Mouse (Mus musculus) G1E (cell line): ENCODE data around the gene Acr. TPM values are rescaled to one million over a fixed set of nuclear protein-coding genes. Genes with fewer than 3 reads are reported as not detected.

Source experiments
- ATAC-seq: 2 replicates; pipeline ENCODE4 v1.8.0; 2016; ENCODE audit warnings: mild to moderate bottlenecking; ENCODE audit not compliant: insufficient number of reproducible peaks, poor library complexity, low FRiP score, severe bottlenecking; ENCODE audit errors: extremely low read depth
- DNase-seq: peaks from one replicate; pipeline ENCODE4 v3.0.0; 2012; ENCODE audit warnings: low spot score
- H3K27me3 ChIP-seq: 2 replicates; pipeline ENCODE4 v1.6.1; 2012; ENCODE audit warnings: mild to moderate bottlenecking, low read length, inconsistent platforms; ENCODE audit not compliant: insufficient read depth
- H3K36me3 ChIP-seq: replicated peaks from 2 replicates; pipeline ENCODE3; 2012; ENCODE audit warnings: mild to moderate bottlenecking, inconsistent platforms
- H3K4me1 ChIP-seq: 2 replicates; pipeline ENCODE4 v1.6.1; 2012; ENCODE audit warnings: low read depth, low read length, inconsistent platforms, mixed read lengths; ENCODE audit not compliant: insufficient read depth
- H3K4me3 ChIP-seq: 2 replicates; pipeline ENCODE4 v1.5.1; 2012; ENCODE audit warnings: low read depth, mild to moderate bottlenecking, inconsistent platforms, low read length, moderate library complexity, mixed read lengths
- H3K9me3 ChIP-seq: replicated peaks from 2 replicates; pipeline ENCODE4 v1.6.1; 2012; ENCODE audit warnings: inconsistent platforms
- CTCF ChIP-seq: IDR thresholded peaks from 2 replicates; pipeline ENCODE4 v1.5.1; 2012; ENCODE audit warnings: low read depth, low read length, inconsistent platforms, mixed read lengths
- GATA1 ChIP-seq: IDR thresholded peaks from 2 replicates; pipeline ENCODE4 v1.6.1; 2012; ENCODE audit warnings: borderline replicate concordance, low read length, inconsistent platforms, mixed read lengths
- GATA2 ChIP-seq: IDR thresholded peaks from 2 replicates; pipeline ENCODE4 v1.6.1; 2012; ENCODE audit warnings: low read depth, low read length, inconsistent platforms, borderline replicate concordance
- POLR2AphosphoS5 ChIP-seq: IDR thresholded peaks from 2 replicates; pipeline ENCODE4 v1.6.1; 2012; ENCODE audit warnings: low read depth, low read length, inconsistent platforms; ENCODE audit not compliant: insufficient replicate concordance
- TAL1 ChIP-seq: conservative IDR thresholded peaks from 2 replicates; pipeline ENCODE4 v1.6.1; 2012; ENCODE audit warnings: low read depth, low read length, inconsistent platforms, mixed read lengths
- polyA plus RNA-seq: library from polyadenylated mRNA; stranded (reverse); fragments of >175 nt; gene quantifications from 2 replicates; pipeline ENCODE4 v1.2.3, GENCODE M21; 2012
- total RNA-seq, 2 experiments: library from RNA; stranded (forward) in 1 of 2; stranded (reverse) in 1 of 2; fragments of 200-1000 nt in 1 of 2; fragments of >200 nt in 1 of 2; fragmentation: Nextera tagmentation in 1 of 2; gene quantifications; 2 replicates each; pipeline ENCODE4 v1.2.3; 2014 to 2017

The Acr gene
- total and polyA plus RNA-seq, 3 experiments, result not detected

DNA sequence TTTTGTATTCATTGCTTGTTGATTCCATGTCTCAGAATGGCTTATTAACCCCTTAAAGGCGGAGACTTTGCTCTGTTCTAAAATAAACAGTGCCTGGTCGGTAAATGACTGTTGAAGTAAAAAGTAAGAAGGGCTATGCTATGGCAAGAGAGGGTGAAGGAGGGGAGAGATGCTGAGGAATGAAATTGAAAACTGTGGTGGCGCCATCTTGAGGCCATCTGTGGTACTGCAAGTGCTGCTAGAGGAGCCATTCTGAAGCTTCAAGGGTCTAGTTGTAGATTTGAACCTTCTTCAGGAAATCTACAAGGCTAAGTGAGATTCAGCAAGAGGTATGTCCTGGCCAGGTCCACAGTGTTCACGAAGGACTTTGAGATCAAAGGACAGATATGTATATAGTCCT, 37.8 kb upstream of the Acr start:
- TF ChIP-seq POLR2AphosphoS5, result no peak
- peak; percentile 97 for TF ChIP-seq CTCF
- H3K4me1 ChIP-seq, result no peaks in the 10 kb centered on the region
- H3K4me3 ChIP-seq, result no peak overlapping the region
- no peaks in the 10 kb centered on the region for H3K36me3 ChIP-seq
- no peaks in the 10 kb centered on the region for H3K9me3 ChIP-seq
- ATAC-seq (peak; percentile 28; the same call in 1 of the 2 replicates), DNase-seq (peak; percentile 16)
- H3K27me3 ChIP-seq, result no peaks in the 10 kb centered on the region; the same call in 1 of the 2 replicates

DNA sequence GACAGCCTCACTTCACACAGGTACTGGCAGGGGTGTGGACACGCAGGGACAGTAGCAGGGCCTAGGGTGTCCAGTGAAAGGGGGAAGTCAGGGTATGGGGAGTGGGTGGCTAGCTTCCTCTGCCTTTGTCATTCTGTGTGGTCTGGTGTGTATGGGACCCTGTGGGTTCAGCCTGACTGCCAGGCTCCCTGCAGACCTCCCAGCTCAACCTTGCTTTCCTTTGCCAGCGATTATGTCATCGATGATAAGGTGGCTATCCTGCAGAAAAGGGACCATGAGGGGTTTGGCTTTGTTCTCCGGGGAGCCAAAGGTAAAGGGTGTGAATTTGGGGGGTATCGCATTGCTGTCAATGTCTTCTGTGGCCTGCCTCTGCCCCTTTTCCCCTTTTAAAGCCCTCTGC, 36.7 kb upstream of the Acr start:
- TF ChIP-seq GATA2 (no peak), GATA1 (no peak), TAL1 (no peak), POLR2AphosphoS5 (no peak), CTCF (no peak)
- Histone ChIP-seq H3K4me3 (no peak overlapping the region), H3K9me3 (no peaks in the 10 kb centered on the region), H3K27me3 (no peaks in the 10 kb centered on the region; the same call in 1 of the 2 replicates), H3K36me3 (no peaks in the 10 kb centered on the region), H3K4me1 (no peaks in the 10 kb centered on the region)
- DNase-seq, result no peak
- ATAC-seq, result no peak

DNA sequence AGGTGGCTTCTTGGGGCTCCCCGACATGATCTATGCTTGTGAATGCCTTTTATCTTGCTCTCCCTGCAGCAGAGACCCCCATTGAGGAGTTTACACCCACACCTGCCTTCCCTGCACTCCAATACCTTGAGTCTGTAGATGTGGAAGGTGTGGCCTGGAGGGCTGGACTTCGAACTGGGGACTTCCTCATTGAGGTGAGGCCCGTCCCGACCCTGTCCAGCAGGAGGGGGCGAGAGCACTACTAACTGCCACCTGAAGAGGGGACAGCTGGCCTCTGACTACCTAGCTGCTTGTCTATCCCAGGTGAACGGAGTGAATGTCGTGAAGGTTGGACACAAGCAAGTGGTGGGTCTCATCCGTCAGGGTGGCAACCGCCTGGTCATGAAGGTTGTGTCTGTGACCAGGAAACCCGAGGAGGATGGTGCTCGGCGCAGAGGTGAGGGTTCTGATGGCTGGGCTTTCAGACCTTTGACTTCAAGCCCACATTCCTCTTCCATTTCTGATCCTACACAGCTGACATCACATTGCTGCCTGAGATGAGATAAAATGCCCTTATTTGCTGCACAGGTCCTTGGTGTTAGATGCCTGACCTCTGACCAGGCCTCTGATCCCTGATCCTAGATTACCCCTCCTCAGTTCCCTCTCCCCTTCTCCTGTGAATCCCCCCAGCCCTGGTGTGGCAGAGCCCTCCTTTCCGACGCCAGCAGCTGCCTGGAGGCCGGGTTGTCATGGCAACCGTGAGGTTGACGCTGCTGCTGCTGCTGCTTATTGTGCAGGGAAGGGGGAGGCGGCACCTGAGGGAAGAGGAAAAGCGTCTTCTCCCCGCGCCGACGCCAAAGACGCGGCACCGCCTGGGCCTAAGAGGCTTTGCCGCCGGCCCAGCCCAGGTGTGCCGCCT, 35.9 kb upstream of the Acr start:
- Histone ChIP-seq H3K9me3 (no peaks in the 10 kb centered on the region), H3K36me3 (no peaks in the 10 kb centered on the region), H3K4me3 (no peak overlapping the region), H3K27me3 (no peaks in the 10 kb centered on the region; the same call in 1 of the 2 replicates), H3K4me1 (no peaks in the 10 kb centered on the region)
- no peak for DNase-seq
- no peak for ATAC-seq
- no peak for TF ChIP-seq GATA2
- TF ChIP-seq GATA1, result no peak
- no peak for TF ChIP-seq TAL1
- TF ChIP-seq CTCF, result no peak
- no peak for TF ChIP-seq POLR2AphosphoS5

DNA sequence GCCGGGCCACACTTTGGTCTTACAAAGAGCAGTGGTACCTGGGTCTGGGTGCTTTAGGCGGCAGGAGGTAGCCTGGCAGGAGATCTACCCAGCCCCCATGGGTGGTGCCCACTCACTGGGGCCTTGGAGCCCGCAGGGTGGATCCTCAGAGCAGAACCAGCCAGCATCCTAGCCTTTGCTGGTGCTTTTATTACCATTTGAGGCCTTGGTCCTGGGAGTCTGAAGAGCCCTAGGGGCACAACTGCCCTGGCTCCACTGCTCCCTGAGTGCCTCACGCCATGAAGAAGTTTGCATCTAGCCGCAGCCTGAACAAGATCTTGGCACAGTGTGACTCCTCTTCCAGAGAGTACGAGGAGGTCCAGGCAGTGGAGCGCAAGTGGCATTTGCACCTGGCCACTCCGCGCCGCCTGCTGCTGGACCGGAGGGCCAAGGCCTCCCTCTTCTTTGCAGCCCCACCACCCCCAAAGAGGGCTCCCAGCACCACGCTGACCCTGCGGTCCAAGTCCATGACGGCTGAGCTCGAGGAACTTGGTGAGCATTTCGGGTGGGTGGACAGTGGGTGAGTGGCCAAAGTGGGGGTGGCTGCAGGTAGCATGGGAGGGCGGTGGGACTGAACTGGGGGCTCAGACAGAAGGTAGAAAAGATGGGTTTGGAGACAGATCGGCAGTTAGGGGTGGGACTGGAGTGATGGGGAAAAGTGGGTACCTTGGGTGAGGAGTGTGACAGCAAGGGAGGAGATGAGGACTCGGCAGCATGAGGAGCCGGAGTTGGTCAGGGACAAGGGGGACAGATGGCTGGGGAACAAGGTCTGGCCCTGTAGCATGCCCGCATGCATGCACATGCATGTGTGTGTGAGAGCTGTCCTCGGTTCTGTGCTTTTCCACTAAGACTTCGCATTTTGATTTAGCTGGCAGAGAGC, 34.9 kb upstream of the Acr start:
- Histone ChIP-seq H3K4me1 (no peaks in the 10 kb centered on the region), H3K9me3 (no peaks in the 10 kb centered on the region), H3K4me3 (no peak overlapping the region), H3K36me3 (no peaks in the 10 kb centered on the region), H3K27me3 (no peaks in the 10 kb centered on the region; the same call in 1 of the 2 replicates)
- DNase-seq (no peak), ATAC-seq (no peak)
- TF ChIP-seq TAL1 (no peak), POLR2AphosphoS5 (no peak), GATA1 (no peak), CTCF (no peak), GATA2 (no peak)

DNA sequence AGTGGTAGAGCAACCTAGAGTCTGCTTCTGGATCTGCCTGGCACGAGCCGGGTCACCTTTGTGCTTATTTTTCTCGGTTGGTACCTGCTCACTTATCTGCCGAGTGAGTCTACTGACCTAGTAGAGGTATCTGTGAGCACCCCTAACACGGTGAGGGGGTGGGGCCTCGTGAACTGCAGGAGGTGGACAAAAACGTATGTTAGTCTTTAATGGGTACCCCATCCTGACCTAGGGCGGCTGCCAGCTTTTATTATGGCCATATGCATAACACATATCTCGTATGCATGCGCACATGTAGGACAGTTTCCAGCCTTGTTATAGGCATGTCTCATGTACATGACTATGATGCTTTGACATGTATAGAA, 34.3 kb upstream of the Acr start:
- TF ChIP-seq GATA2, result no peak
- TF ChIP-seq CTCF, result no peak
- TF ChIP-seq TAL1, result no peak
- TF ChIP-seq POLR2AphosphoS5, result no peak
- TF ChIP-seq GATA1, result no peak
- DNase-seq (no peak), ATAC-seq (no peak)
- Histone ChIP-seq H3K4me3 (no peak overlapping the region), H3K4me1 (no peaks in the 10 kb centered on the region), H3K27me3 (no peaks in the 10 kb centered on the region; the same call in 1 of the 2 replicates), H3K36me3 (no peaks in the 10 kb centered on the region), H3K9me3 (no peaks in the 10 kb centered on the region)

DNA sequence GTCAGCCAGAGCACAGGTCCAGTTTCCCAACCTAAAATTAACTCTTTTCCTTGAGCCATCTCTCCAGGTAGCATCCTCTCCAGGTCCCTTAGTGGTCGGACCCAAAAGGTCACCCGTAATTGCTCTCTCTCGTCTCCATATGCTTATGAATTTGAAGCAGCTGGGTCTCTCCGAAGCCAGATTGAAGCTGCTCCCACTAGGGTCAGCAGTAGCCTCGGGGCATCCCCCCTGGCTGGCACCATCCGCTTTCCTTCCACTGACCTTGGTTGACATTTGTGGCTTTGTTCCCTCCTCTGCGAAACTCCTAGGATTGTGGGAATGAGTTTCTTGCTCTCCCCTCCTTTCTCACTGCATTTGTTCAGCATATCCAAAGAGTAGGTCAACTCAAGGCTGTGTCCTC, 24.0 kb upstream of the Acr start:
- DNase-seq (no peak), ATAC-seq (no peak)
- no peak overlapping the region for H3K4me3 ChIP-seq
- no peaks in the 10 kb centered on the region for H3K4me1 ChIP-seq
- no peaks in the 10 kb centered on the region for H3K27me3 ChIP-seq
- TF ChIP-seq GATA1, result no peak
- no peak for TF ChIP-seq POLR2AphosphoS5
- TF ChIP-seq TAL1, result no peak
- TF ChIP-seq CTCF, result no peak
- no peak for TF ChIP-seq GATA2
- no peaks in the 10 kb centered on the region for H3K36me3 ChIP-seq
- peaks cover 25% of the 10 kb centered on the region for H3K9me3 ChIP-seq
